Mouse (Mus musculus) MEL (cell line): ENCODE data around the gene Copg2. TPM values are rescaled to one million over a fixed set of nuclear protein-coding genes. Genes with fewer than 3 reads are reported as not detected.

Source experiments
- DNase-seq: peaks from one replicate; pipeline ENCODE4 v3.0.0; 2011; ENCODE audit warnings: low read depth, low spot score
- H3K27ac ChIP-seq: 2 replicates; pipeline ENCODE4 v1.5.1; 2012; ENCODE audit warnings: low read depth, mild to moderate bottlenecking, control low read depth, low read length, moderate library complexity; ENCODE audit not compliant: control insufficient read depth
- H3K27me3 ChIP-seq, 2 experiments: fragments of 150-350 bp in 1 of 2; sonication (generic) in 1 of 2; 2 replicates each; pipeline ENCODE4 v1.6.1; 2012; ENCODE audit warnings: low read length in 2 of 2, mild to moderate bottlenecking in 2 of 2, improper control_type of control experiment in 1 of 2, moderate library complexity in 1 of 2; ENCODE audit not compliant: insufficient read depth in 2 of 2, control insufficient read depth in 1 of 2
- H3K36me3 ChIP-seq, 2 experiments: 2 replicates each; pipeline ENCODE4 v1.6.1; 2012 to 2014; ENCODE audit warnings: low read length in 2 of 2, improper control_type of control experiment in 1 of 2, inconsistent platforms in 1 of 2, mild to moderate bottlenecking in 1 of 2; ENCODE audit not compliant: insufficient read depth in 2 of 2, control insufficient read depth in 1 of 2
- H3K4me1 ChIP-seq, 2 experiments: fragments of 150-350 bp in 1 of 2; sonication (generic) in 1 of 2; 2 replicates each; pipeline ENCODE4 v1.6.1; 2012; ENCODE audit warnings: low read length in 2 of 2, improper control_type of control experiment in 1 of 2, mild to moderate bottlenecking in 1 of 2; ENCODE audit not compliant: insufficient read depth in 2 of 2, control insufficient read depth in 1 of 2
- H3K4me3 ChIP-seq, 2 experiments: fragments of 150-350 bp in 1 of 2; sonication (generic) in 1 of 2; 2 replicates each; pipeline ENCODE4 v1.5.1; 2012; ENCODE audit warnings: low read depth in 2 of 2, low read length in 2 of 2, mild to moderate bottlenecking in 2 of 2, moderate library complexity in 2 of 2, control low read depth in 1 of 2, improper control_type of control experiment in 1 of 2; ENCODE audit not compliant: control insufficient read depth in 1 of 2, insufficient read depth in 1 of 2
- H3K79me2 ChIP-seq: 2 replicates; pipeline ENCODE4 v1.6.1; 2012; ENCODE audit warnings: mild to moderate bottlenecking, low read length, moderate library complexity; ENCODE audit not compliant: control insufficient read depth, poor library complexity, insufficient read depth
- H3K9ac ChIP-seq: 2 replicates; pipeline ENCODE4 v1.6.1; 2012; ENCODE audit warnings: low read depth, mild to moderate bottlenecking, control low read depth, low read length, moderate library complexity; ENCODE audit not compliant: control insufficient read depth, poor library complexity, severe bottlenecking
- H3K9me3 ChIP-seq: fragments of 150-350 bp; sonication (generic); replicated peaks from 2 replicates; pipeline ENCODE4 v1.6.1; 2012; ENCODE audit warnings: mild to moderate bottlenecking, low read length, improper control_type of control experiment, moderate library complexity; ENCODE audit not compliant: insufficient read depth
- BHLHE40 ChIP-seq: IDR thresholded peaks from 2 replicates; pipeline ENCODE4 v1.6.1; 2012; ENCODE audit warnings: low read depth, mild to moderate bottlenecking, inconsistent platforms, low read length, improper control_type of control experiment, borderline replicate concordance
- ELF1 ChIP-seq: IDR thresholded peaks from 2 replicates; pipeline ENCODE4 v1.6.1; 2014; ENCODE audit warnings: low read depth, mild to moderate bottlenecking, inconsistent platforms, low read length, improper control_type of control experiment, moderate library complexity
- HCFC1 ChIP-seq: IDR thresholded peaks from 2 replicates; pipeline ENCODE4 v1.6.1; 2012; ENCODE audit warnings: low read depth, mild to moderate bottlenecking, inconsistent platforms, low read length, improper control_type of control experiment, moderate library complexity
- KAT2A ChIP-seq: conservative IDR thresholded peaks from 2 replicates; pipeline ENCODE4 v1.6.1; 2012; ENCODE audit warnings: low read depth, low read length, improper control_type of control experiment, inconsistent platforms
- MEF2A ChIP-seq: IDR thresholded peaks from 2 replicates; pipeline ENCODE4 v1.6.1; 2014; ENCODE audit warnings: low read depth, mild to moderate bottlenecking, inconsistent platforms, low read length, improper control_type of control experiment; ENCODE audit not compliant: poor library complexity, insufficient replicate concordance, severe bottlenecking; ENCODE audit errors: extremely low read depth
- MXI1 ChIP-seq: IDR thresholded peaks from 2 replicates; pipeline ENCODE4 v1.6.1; 2011; ENCODE audit warnings: mild to moderate bottlenecking, low read depth, low read length, improper control_type of control experiment
- MYC ChIP-seq: IDR thresholded peaks from 2 replicates; pipeline ENCODE4 v1.6.1; 2011; ENCODE audit warnings: low read depth, mild to moderate bottlenecking, low read length, improper control_type of control experiment, moderate library complexity
- NRF1 ChIP-seq: IDR thresholded peaks from 2 replicates; pipeline ENCODE4 v1.6.1; 2014; ENCODE audit warnings: low read depth, mild to moderate bottlenecking, inconsistent platforms, low read length, improper control_type of control experiment, moderate library complexity; ENCODE audit not compliant: poor library complexity, insufficient read depth, severe bottlenecking
- RCOR1 ChIP-seq: IDR thresholded peaks from 2 replicates; pipeline ENCODE4 v1.6.1; 2012; ENCODE audit warnings: low read depth, mild to moderate bottlenecking, inconsistent platforms, low read length, improper control_type of control experiment
- polyA plus RNA-seq, 2 experiments: library from polyadenylated mRNA; stranded (reverse) in 1 of 2; unstranded in 1 of 2; fragments of >175 nt in 1 of 2; fragments of >200 nt in 1 of 2; gene quantifications; 2 replicates each; pipeline versions ENCODE4 v1.2.1 to v1.2.4; 2012; ENCODE audit warnings: low replicate concordance in 2 of 2, low read depth in 1 of 2; ENCODE audit not compliant: insufficient read length in 2 of 2, insufficient read depth in 1 of 2, missing spikeins in 1 of 2
- total RNA-seq: library from RNA; depleted of rRNA; stranded (reverse); fragments of 300-350 nt; gene quantifications from 2 replicates; pipeline ENCODE4 v1.2.3, GENCODE M21; 2012

Copg2 gene
- total and polyA plus RNA-seq, 3 experiments, result 14.8 to 20.3 TPM; not detected in 1

DNA sequence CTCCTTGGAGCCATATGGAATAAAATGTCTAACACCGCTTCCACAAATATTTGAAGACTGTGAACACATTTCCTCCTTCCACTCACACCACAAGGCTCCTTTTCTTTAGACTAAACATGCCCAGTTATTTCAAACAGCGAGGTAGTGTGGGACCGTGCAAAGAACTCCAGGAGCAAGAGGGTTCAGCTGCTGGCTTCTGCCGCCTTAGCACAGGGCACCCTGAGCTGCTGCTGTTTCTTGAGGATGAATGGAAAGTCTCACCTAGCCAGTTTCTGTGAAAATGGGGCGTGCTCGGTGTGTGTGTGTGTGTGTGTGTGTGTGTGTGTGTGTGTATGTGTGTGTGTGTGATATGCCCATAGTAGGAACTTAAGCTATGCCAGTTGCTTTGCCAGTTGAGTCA lies 162.1 kb downstream of the Copg2 start:
- Histone ChIP-seq H3K9ac (no peak overlapping the region), H3K4me1 (no peaks in the 10 kb centered on the region; a peak in 1 of 4 replicates), H3K27ac (no peak overlapping the region), H3K4me3 (no peak overlapping the region), H3K27me3 (no peaks in the 10 kb centered on the region; a peak in 1 of 4 replicates), H3K79me2 (no peaks in the 10 kb centered on the region), H3K9me3 (no peaks in the 10 kb centered on the region), H3K36me3 (peaks cover 0 to 2% of the 10 kb centered on the region in 2 experiments; a peak in 1 of 4 replicates)
- DNase-seq, result no peak
- TF ChIP-seq KAT2A (no peak), NRF1 (no peak), HCFC1 (no peak)

DNA sequence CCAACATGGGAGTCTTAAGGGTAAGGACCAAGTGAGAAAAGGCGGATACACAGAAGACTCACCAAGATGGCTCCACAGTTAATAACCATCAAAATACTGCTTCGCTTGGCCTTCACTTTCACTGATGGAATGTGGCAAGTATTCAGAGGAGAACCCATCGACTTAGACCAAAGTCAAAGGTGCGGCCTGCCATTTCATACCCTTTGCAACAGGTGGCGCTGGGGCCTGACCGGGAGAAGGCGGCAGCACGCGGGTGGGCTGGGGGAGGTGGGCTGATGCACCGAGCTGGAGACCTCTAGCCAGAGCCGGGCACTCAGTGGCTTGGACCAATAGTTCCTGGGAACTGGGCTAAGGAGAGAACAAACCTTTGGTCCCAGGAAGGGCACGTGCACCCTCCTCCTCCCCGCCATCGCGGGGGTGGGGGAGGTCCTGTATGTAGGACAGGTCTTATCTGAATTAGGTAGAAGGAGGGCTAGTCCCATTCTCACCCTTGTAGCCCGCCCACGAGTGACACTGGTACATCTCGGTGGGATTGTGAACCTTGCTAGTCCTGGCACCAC lies 163.9 kb downstream of the Copg2 start:
- Histone ChIP-seq H3K79me2 (no peaks in the 10 kb centered on the region), H3K27me3 (no peaks in the 10 kb centered on the region; a peak in 1 of 4 replicates), H3K9me3 (no peaks in the 10 kb centered on the region), H3K4me1 (no peaks in the 10 kb centered on the region), H3K4me3 (no peak overlapping the region), H3K36me3 (no peaks in the 10 kb centered on the region), H3K9ac (no peak overlapping the region), H3K27ac (no peak overlapping the region)
- no peak for TF ChIP-seq BHLHE40
- DNase-seq, result no peak

DNA sequence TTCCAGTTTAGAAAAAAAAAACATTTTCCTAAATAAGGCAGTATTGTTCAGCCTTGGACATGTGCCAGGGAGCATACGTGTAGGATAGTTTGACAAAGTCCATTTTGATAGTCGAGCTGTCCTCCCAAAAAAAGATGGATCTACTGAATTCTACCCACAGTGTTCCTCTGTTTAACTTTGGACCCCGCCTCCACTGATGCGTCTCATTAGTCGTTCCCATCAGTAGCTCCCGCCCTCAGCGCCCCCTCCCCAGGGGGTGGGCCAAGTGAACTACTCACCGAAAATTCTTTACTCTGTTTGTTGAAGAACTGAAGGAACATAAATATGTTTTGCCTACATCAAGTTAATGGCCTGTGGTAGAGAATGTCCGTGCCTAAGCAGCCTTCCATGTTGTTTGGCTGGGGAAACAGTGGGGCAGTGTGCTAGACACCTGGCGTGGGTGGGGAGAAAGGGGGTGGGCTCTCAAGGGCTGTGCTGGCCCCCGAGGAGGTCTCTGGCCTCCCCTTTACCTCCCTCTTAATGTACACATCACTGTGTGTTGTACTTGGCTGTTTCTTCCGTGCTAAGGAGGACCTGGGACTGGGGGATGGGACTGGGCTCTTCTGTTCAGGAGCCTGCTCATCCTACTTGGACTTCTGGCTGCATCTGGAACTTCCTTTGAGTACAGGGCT lies 166.2 kb downstream of the Copg2 start:
- no peak for TF ChIP-seq RCOR1
- no peak for TF ChIP-seq MEF2A
- no peak for TF ChIP-seq MYC
- no peak for TF ChIP-seq ELF1
- TF ChIP-seq MXI1, result no peak
- no peak for DNase-seq
- no peaks in the 10 kb centered on the region for H3K9me3 ChIP-seq
- no peaks in the 10 kb centered on the region for H3K36me3 ChIP-seq
- H3K27ac ChIP-seq, result no peak overlapping the region
- peaks cover 0 to 11% of the 10 kb centered on the region in 2 experiments; a peak in 3 of 4 replicates for H3K27me3 ChIP-seq
- H3K4me1 ChIP-seq, result no peaks in the 10 kb centered on the region
- no peak overlapping the region for H3K9ac ChIP-seq
- H3K79me2 ChIP-seq, result no peaks in the 10 kb centered on the region
- no peak overlapping the region for H3K4me3 ChIP-seq
